Mouse (Mus musculus): Measurements from ENCODE around the gene Calr. TPM values are rescaled to one million over a fixed set of nuclear protein-coding genes. Genes with fewer than 3 reads are reported as not detected.

Calr gene
- polyA plus RNA-seq, 1 experiment from 2014 or later: 747 TPM

DNA sequence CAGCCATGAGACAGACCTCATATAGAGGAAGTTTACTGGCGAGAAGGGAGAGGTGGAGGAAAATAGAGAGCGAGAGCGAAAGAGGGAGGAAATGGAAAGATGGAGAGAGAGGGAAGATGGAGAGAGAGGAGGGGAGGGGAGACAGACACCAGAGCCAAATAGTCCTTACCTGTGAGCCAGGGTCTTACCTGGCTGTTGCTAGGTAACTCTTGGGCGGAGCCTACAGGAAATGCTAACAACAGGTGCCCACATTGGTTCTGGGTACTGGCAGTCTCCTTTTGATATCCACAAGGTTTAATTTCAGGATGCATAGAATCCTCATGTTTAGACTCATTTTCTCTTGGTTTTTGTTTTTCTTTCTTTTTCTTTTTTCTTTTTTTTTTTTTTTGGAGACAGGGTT, 26.3 kb upstream of the Calr start:
- Histone ChIP-seq H3K4me2 (peak overlapping the region; percentile 95), H3K9ac (peak overlapping the region; percentile 70; the same call in 1 of the 2 replicates), H3K36me3 (peaks cover 21% of the 10 kb centered on the region), H3K9me3 (replicated peaks) (no peaks in the 10 kb centered on the region), H3K27ac (ENCODE audit: poor library complexity, severe bottlenecking) (no peak overlapping the region), H3K27me3 (replicated peaks) (peaks cover 4% of the 10 kb centered on the region; the same call in 1 of the 2 replicates), H3K4me3 (peak overlapping the region; percentile 52), H3K4me1 (replicated peaks) (peaks cover 15% of the 10 kb centered on the region)
- ATAC-seq (ENCODE audit: insufficient number of reproducible peaks, low FRiP score): no peak
- WGBS: 77% methylated on average over 4 of the region's 4 CpGs

DNA sequence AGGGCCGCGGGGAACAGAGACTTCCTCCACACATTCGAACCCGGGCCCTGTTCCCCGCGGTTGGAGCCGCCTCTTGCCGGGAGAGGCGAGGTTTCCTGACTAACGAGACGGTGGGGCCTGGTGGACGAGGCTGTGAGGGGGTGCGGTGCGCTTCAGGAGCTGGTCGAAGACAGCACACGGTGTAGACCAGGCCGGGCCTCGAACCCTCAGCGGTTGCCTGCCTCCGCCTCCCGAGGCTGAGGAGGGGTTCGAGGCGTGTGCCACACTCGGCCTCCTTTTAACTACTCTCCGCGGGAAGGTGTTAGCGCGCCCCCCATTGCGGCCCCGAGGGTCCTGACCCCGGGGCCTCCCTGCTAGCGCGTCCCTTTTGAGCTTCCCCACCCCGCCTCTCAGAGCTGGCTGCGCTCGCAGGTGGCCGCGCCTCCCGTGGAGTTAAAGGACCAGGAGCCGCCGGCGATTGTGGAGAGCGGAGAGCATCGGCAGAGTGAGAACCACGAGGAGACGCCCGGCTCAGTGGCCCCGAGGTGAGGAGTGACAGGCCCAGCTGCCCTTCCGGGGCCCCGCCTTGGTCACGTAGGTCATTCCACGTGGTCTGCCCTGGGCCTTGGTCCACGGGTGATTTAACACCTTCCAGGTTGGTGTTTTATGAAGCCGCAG, 25.7 kb upstream of the Calr start:
- WGBS: 2% methylated on average over 53 of the region's 54 CpGs
- Histone ChIP-seq H3K4me2 (peak overlapping the region; percentile 95), H3K9ac (peak overlapping the region; percentile 70), H3K4me3 (peak overlapping the region; percentile 52), H3K36me3 (peaks cover 27% of the 10 kb centered on the region), H3K27ac (ENCODE audit: poor library complexity, severe bottlenecking) (no peak overlapping the region), H3K4me1 (replicated peaks) (peaks cover 15% of the 10 kb centered on the region), H3K9me3 (replicated peaks) (no peaks in the 10 kb centered on the region), H3K27me3 (replicated peaks) (peaks cover 4% of the 10 kb centered on the region; the same call in 1 of the 2 replicates)
- peak; percentile 57 for ATAC-seq (ENCODE audit: insufficient number of reproducible peaks, low FRiP score)

DNA sequence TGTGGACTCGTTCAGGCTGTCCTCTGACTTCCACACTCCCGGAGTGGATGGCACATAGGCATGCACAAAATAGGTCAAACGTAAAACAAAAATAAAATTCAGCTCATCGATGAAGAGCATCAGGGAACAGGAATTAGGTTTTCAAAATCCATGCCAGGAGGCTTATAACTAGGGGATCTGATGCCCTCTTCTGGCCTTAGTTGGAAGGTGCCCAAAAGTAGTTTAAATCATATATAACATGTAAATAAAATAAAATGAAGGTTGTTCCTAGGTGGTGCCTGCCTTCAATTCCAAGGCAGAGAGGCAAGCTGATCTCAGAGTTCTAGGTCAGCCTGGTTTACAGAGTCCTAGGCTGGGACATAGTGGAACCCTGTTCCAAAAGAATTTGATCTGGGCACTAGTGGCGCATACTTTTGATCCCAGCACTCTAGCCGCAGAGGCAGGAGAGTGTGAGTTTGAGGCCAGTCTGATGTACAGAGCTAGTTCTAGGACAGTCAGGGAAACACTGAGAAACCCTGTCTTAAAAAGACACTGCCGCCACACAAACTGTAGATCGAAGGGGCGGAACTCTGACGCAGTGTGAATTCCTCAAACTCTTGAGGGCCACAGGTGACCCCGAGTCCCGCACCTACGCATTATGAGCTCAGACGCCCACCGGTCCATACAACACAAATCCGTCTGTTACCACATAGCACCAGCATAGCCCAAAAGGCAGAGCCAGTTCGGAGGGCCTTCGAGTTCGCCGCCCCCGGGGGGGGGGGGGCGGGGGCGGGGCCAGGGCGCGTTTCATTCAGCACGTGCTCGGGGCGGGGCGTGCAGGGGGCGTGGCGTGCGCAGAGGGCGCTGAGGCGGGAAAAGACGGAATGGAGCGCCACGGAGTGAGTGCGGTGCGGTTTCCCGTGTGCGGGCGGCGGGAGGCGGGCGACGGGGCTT, 24.9 kb upstream of the Calr start, which contains the start of gene Syce2:
Gene Syce2 (plus strand): TSS at position 736 of the 933 bp plus-strand sequence.
- Histone ChIP-seq H3K4me3 (peak within 1 kb of the TSS; percentile 52), H3K4me2 (peak within 1 kb of the TSS; percentile 95), H3K36me3 (peaks cover 35% of the 10 kb centered on the region), H3K9ac (peak within 1 kb of the TSS; percentile 70), H3K27me3 (replicated peaks) (peaks cover 4% of the 10 kb centered on the region; the same call in 1 of the 2 replicates), H3K9me3 (replicated peaks) (no peaks in the 10 kb centered on the region), H3K27ac (ENCODE audit: poor library complexity, severe bottlenecking) (no peak within 1 kb of the TSS), H3K4me1 (replicated peaks) (peaks cover 15% of the 10 kb centered on the region)
- peak; percentile 80 for ATAC-seq (ENCODE audit: insufficient number of reproducible peaks, low FRiP score)
- WGBS: 12% methylated on average over 45 of the region's 46 CpGs

DNA sequence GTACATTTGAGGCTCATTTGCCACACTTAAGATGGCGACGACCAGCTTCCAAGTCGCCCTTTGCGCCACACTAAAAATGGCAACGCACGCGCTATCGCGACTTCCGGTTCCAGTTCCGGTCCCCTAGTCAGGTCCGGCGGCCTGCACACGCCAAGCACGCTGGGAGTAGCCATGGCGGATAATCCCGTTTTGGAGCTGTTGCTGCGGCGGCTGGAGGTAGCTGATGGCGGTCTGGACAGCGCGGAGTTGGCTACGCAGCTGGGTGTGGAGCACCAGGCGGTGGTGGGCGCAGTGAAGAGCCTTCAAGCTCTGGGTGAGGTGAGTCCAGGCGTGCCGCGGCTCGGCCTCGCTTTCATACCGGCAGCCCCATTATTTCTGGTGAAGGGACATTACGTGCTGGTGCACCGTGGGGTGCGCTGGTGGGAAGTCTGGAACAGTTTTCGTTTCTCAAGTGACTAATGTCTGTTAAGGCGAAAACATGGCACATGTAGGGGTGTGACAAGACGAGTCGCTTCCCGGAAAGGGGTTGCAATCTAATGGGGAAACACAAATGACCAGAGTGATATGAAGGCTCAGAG, 10.2 kb upstream of the Calr start, which contains the start of gene Farsa:
Gene Farsa (plus strand): TSS at position 126 of the 578 bp plus-strand sequence.
- peak within 1 kb of the TSS; percentile 94 for H3K4me3 ChIP-seq
- no peaks in the 10 kb centered on the region for H3K9me3 ChIP-seq (replicated peaks)
- H3K27me3 ChIP-seq (replicated peaks): no peaks in the 10 kb centered on the region
- under 1% methylated on average over 39 of the region's 39 CpGs for WGBS
- H3K4me2 ChIP-seq: peak within 1 kb of the TSS; percentile 94
- ATAC-seq (ENCODE audit: insufficient number of reproducible peaks, low FRiP score): peak; percentile 89
- peaks cover 30% of the 10 kb centered on the region for H3K36me3 ChIP-seq
- H3K27ac ChIP-seq (ENCODE audit: poor library complexity, severe bottlenecking): peak within 1 kb of the TSS; percentile 76
- peak within 1 kb of the TSS; percentile 94 for H3K9ac ChIP-seq
- peaks cover 12% of the 10 kb centered on the region for H3K4me1 ChIP-seq (replicated peaks)

DNA sequence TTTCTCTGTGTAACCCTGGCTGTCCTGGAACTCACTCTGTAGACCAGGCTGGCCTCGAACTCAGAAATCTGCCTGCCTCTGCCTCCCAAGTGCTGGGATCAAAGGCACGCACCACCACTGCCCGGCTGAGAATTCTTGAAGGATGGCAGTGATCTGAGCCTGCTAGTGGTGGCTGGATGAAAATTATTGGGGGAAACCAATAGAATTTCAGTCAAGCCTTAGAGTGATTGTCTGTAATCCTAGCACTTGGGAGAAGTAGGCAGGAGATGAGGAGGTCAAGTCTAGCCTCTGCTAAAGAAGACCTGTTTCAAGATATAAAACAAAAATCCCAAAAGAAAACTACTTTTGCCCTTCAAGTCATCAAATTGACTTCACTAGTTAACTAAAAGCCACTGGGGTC, 9.7 kb upstream of the Calr start:
- peak overlapping the region; percentile 94; the same call in 1 of the 2 replicates for H3K4me3 ChIP-seq
- peak; percentile 2; the same call in 1 of the 2 replicates for ATAC-seq (ENCODE audit: insufficient number of reproducible peaks, low FRiP score)
- WGBS: 89% methylated on average over 3 of the region's 3 CpGs
- no peaks in the 10 kb centered on the region for H3K9me3 ChIP-seq (replicated peaks)
- no peak overlapping the region for H3K9ac ChIP-seq
- no peak overlapping the region for H3K27ac ChIP-seq (ENCODE audit: poor library complexity, severe bottlenecking)
- H3K4me1 ChIP-seq (replicated peaks): peaks cover 12% of the 10 kb centered on the region
- H3K4me2 ChIP-seq: peak overlapping the region; percentile 94; the same call in 1 of the 2 replicates
- H3K36me3 ChIP-seq: peaks cover 25% of the 10 kb centered on the region
- no peaks in the 10 kb centered on the region for H3K27me3 ChIP-seq (replicated peaks)

DNA sequence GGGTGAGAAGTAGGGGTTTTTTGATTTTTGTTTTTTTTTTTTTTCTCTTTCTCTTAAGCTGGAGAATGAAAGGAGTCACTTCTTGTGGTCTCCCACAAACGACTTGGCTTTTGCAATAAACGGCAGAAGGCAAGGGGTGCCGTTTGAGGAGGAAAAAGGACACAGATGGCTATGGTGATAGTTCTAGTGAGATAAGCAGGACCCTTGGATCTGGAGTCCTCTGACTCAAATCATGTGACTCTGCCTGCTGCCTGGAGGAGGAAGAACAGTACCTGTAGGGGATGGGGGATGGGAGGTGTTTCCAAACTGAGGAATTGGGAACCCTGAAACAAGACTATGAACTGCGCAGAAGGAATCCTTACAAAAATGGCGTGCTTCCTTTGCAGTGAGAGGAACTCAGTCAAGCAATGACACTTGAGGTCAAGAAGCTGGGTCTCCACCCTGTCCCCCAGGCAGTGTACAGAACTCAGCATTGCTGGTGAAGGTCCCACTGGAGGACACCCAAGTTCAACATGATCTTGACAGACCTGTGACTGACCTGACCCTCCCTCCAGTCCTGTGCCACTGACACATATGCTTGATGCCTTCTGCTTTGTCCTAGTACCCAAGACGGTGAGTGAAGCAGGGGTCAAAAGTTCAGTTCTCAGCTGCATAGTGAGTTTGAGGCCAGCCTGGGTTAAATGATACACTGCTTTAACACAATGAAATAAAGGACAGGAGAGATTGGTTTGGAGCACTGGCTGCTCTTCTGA, 1.1 kb upstream of the Calr start:
- no peaks in the 10 kb centered on the region for H3K27me3 ChIP-seq (replicated peaks)
- H3K4me1 ChIP-seq (replicated peaks): peaks cover 28% of the 10 kb centered on the region
- 36% methylated on average over 6 of the region's 6 CpGs for WGBS
- peaks cover 25% of the 10 kb centered on the region for H3K36me3 ChIP-seq
- peak overlapping the region; percentile 87 for H3K4me2 ChIP-seq
- H3K27ac ChIP-seq (ENCODE audit: poor library complexity, severe bottlenecking): peak overlapping the region; percentile 91
- H3K4me3 ChIP-seq: peak overlapping the region; percentile 91
- no peaks in the 10 kb centered on the region for H3K9me3 ChIP-seq (replicated peaks)
- peak overlapping the region; percentile 79 for H3K9ac ChIP-seq
- ATAC-seq (ENCODE audit: insufficient number of reproducible peaks, low FRiP score): no peak

DNA sequence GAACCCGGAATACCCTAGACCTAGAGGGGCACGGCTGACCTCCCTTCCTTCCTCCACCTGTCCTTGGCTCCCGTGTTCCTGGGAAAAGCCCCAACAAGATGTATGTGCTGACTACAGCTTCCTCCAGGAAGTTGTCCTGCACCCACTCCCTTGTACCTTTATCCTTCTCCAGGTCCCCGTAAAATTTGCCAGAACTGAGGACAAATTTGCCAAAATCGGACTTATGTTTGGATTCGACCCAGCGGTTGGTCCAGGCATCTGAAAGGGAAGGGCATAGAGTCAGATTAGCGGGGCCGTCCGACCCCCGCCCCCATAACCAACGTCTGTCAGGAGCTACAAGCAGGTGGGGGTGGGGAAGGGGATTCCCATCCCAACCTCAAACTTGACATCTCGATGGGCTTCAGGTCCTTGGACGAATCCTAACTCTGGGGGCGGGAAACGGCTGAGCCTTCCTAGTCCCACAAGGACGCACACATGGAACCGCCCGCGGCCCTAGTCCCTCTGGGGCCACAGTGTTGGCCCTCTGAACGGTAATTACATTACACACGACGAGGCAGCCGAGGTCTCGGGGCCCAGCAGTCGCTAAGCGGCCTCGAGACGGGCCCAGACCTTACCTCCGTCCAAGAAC, 526 bp downstream of the Calr start:
- H3K27me3 ChIP-seq (replicated peaks): no peaks in the 10 kb centered on the region
- peak overlapping the region; percentile 81 for H3K27ac ChIP-seq (ENCODE audit: poor library complexity, severe bottlenecking)
- peaks cover 28% of the 10 kb centered on the region for H3K4me1 ChIP-seq (replicated peaks)
- WGBS: 0% methylated on average over 30 of the region's 30 CpGs
- H3K4me2 ChIP-seq: peak overlapping the region; percentile 72
- peak overlapping the region; percentile 91 for H3K4me3 ChIP-seq
- H3K9ac ChIP-seq: peak overlapping the region; percentile 96
- ATAC-seq (ENCODE audit: insufficient number of reproducible peaks, low FRiP score): peak; percentile 13
- H3K36me3 ChIP-seq: peaks cover 41% of the 10 kb centered on the region
- no peaks in the 10 kb centered on the region for H3K9me3 ChIP-seq (replicated peaks)

DNA sequence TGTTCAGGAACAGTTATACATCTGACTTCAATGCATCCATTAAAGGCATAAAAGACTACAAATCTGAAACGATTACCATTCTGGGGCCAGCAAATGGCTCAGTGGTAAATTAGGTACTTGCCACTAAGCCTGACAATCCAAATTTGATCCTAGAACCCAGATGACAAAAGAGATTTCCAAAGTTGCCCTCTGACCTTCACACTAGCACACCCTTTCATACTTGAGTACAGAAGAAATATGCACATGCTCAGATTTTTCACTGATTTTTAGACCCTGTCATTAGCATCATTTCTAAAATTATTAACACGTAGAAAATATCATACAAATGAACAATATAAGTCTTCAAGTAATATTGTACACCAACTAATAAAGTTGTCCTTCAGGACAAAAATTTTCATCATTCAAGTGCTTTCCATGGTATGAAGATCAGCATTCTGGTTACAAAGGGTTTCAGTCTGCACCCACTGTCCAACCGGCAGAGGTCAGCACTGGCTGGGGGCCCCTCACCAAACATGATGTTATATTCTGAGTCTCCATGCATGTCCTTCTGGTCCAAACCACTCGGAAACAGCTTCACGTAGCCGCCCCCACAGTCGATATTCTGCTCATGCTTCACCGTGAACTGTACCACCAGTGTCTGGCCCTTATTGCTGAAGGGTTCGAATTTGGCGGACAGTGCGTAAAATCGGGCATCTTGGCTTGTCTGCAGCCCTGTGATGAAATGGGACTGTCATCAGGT, 1.2 kb downstream of the Calr start:
- peak overlapping the region; percentile 91 for H3K4me3 ChIP-seq
- ATAC-seq (ENCODE audit: insufficient number of reproducible peaks, low FRiP score): no peak
- peak overlapping the region; percentile 72 for H3K4me2 ChIP-seq
- peaks cover 41% of the 10 kb centered on the region for H3K36me3 ChIP-seq
- peak overlapping the region; percentile 81 for H3K27ac ChIP-seq (ENCODE audit: poor library complexity, severe bottlenecking)
- H3K9ac ChIP-seq: peak overlapping the region; percentile 96
- 13% methylated on average over 12 of the region's 12 CpGs for WGBS
- H3K27me3 ChIP-seq (replicated peaks): no peaks in the 10 kb centered on the region
- no peaks in the 10 kb centered on the region for H3K9me3 ChIP-seq (replicated peaks)
- H3K4me1 ChIP-seq (replicated peaks): peaks cover 28% of the 10 kb centered on the region

DNA sequence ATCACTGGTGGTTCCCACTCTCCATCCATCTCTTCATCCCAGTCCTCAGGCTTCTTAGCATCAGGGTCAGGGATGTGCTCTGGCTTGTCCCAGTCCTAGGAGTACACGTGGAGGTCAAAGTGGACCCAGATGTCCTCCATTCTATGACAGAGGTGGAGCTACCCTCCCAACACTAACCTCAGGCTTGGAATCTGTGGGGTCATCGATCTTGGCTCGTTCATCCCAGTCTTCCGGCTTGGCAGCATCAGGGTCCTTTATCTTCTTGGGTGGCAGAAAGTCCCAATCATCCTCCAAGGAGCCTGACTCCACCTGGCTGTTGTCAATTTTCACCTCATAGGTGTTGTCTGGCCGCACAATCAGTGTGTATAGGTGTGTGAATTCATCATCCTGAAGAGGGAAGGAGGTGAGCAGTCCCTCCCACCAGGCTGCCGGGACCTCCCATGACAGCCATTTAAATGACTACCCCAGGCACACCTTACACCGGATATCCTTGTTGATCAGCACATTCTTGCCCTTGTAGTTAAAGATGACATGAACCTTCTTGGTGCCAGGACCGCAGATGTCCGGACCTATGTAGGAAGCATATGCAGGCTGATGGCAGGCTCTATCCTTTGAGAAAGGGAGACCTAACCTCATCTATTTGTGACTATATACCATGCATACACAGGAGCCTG, 2.2 kb downstream of the Calr start:
- no peaks in the 10 kb centered on the region for H3K27me3 ChIP-seq (replicated peaks)

More for the DNA sequence above, 2.2 kb downstream of the Calr start:
- peaks cover 31% of the 10 kb centered on the region for H3K4me1 ChIP-seq (replicated peaks)
- peak overlapping the region; percentile 72 for H3K4me2 ChIP-seq
- H3K36me3 ChIP-seq: peaks cover 41% of the 10 kb centered on the region
- 83% methylated on average over 9 of the region's 9 CpGs for WGBS
- H3K27ac ChIP-seq (ENCODE audit: poor library complexity, severe bottlenecking): peak overlapping the region; percentile 13; the same call in 1 of the 2 replicates
- no peak for ATAC-seq (ENCODE audit: insufficient number of reproducible peaks, low FRiP score)
- H3K9ac ChIP-seq: peak overlapping the region; percentile 96
- no peaks in the 10 kb centered on the region for H3K9me3 ChIP-seq (replicated peaks)
- peak overlapping the region; percentile 91 for H3K4me3 ChIP-seq
